Mouse (Mus musculus): ENCODE results near the gene Ufd1. TPM values are rescaled to one million over a fixed set of nuclear protein-coding genes. Genes with fewer than 3 reads are reported as not detected.

The Ufd1 gene
- polyA plus RNA-seq, 1 experiment from 2014 or later, result 119 TPM

GRCm38 (mm10) chr16:18785025-18785424, 26.6 kb upstream of the Ufd1 start:
- Histone ChIP-seq H3K36me3 (peaks cover 87% of the 10 kb centered on the region), H3K9me3 (no peaks in the 10 kb centered on the region), H3K9ac (no peak overlapping the region), H3K4me2 (no peak overlapping the region), H3K27ac (no peak overlapping the region), H3K27me3 (0 out of 2 replicates have a peak, but pooled peaks cover 1% of the 10 kb centered on the region), H3K4me1 (no peaks in the 10 kb centered on the region), H3K4me3 (no peak overlapping the region)
- WGBS, result 90% methylated on average over 7 of the region's 7 CpGs
- no peak for ATAC-seq (ENCODE audit: insufficient number of reproducible peaks, insufficient read depth, low FRiP score, low TSS enrichment, low read depth)

- H3K27ac ChIP-seq, result no peak overlapping the region
- H3K4me1 ChIP-seq, result no peaks in the 10 kb centered on the region
- no peak for ATAC-seq (ENCODE audit: insufficient number of reproducible peaks, insufficient read depth, low FRiP score, low TSS enrichment, low read depth)
- no peak overlapping the region for H3K9ac ChIP-seq
- 91% methylated on average over 1 of the region's 1 CpGs for WGBS
- H3K9me3 ChIP-seq, result no peaks in the 10 kb centered on the region
- no peaks in the 10 kb centered on the region for H3K27me3 ChIP-seq
- no peak overlapping the region for H3K4me2 ChIP-seq
- peaks cover 89% of the 10 kb centered on the region for H3K36me3 ChIP-seq
- H3K4me3 ChIP-seq, result no peak overlapping the region
Measured at GRCm38 (mm10) chr16:18785485-18785884, 26.1 kb upstream of the Ufd1 start.

DNA sequence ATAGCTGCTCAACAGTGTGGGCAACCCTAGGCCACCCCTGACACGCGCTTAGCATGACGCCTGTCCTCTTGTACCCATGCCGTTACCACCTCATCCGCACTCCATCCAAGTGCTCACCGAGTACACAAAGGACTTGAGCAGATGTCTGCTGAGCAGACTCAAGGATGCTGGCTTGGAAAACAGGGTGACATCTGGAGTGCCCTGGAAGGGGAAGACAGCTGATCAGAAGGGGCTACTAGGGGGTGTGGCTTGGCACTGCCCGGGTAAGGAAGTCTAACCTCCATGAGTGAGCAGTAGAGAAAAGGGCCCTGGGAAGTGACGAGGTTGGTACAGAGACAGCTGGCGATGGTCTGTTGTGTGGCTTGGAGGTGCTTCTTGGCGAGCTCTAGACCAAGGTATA, 24.9 kb upstream of the Ufd1 start:
- no peak overlapping the region for H3K27ac ChIP-seq
- no peak overlapping the region for H3K4me2 ChIP-seq
- no peak for ATAC-seq (ENCODE audit: insufficient number of reproducible peaks, insufficient read depth, low FRiP score, low TSS enrichment, low read depth)
- H3K4me1 ChIP-seq, result no peaks in the 10 kb centered on the region
- 93% methylated on average over 10 of the region's 10 CpGs for WGBS
- no peak overlapping the region for H3K9ac ChIP-seq
- peaks cover 91% of the 10 kb centered on the region for H3K36me3 ChIP-seq
- H3K4me3 ChIP-seq, result no peak overlapping the region
- H3K9me3 ChIP-seq, result no peaks in the 10 kb centered on the region
- no peaks in the 10 kb centered on the region for H3K27me3 ChIP-seq

DNA sequence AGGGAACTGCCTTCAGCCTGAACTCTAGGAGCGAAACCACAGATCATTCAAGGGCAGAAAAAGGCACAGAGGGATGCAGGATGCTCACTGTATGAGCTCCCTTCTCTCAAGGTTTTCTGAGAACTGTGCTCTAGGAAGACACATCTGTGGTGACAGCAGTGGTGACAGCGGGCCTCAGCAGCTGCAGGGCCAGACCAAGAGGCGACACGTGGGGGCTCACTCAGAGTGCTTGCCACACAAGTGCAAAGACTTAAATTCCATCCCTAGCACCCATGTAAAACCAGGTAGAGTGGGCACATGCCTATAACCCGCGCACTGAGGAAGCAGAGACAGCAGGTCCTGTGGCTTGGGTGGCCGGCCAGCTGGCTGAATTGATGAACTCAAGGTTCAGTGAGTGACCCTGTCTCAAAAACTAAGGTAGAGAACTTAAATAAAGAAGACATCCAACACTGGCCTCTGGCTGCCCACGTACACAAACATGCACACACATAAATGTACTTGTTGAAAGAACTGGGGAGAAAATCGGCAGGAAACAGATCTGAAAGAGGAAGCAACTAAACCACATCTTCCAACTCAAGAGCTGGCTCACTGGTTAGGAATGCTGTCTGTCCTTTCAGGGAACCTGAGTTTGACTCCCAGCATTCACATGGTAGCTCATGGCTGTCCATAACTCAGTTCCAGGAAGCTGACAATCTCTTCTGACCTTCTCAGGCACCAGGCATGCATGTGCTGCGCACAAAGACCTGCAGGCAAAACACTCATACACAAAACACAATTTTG, 22.8 kb upstream of the Ufd1 start:
- peaks cover 91% of the 10 kb centered on the region for H3K36me3 ChIP-seq
- 90% methylated on average over 10 of the region's 10 CpGs for WGBS

GRCm38 (mm10) chr16:18795223-18795899, 16.2 kb upstream of the Ufd1 start:
- WGBS, result 92% methylated on average over 11 of the region's 11 CpGs
- no peak overlapping the region for H3K4me3 ChIP-seq
- H3K27me3 ChIP-seq, result no peaks in the 10 kb centered on the region
- no peak overlapping the region for H3K4me2 ChIP-seq
- H3K36me3 ChIP-seq, result peaks cover 95% of the 10 kb centered on the region
- H3K9me3 ChIP-seq, result no peaks in the 10 kb centered on the region
- no peak for ATAC-seq (ENCODE audit: insufficient number of reproducible peaks, insufficient read depth, low FRiP score, low TSS enrichment, low read depth)
- no peak overlapping the region for H3K9ac ChIP-seq
- no peak overlapping the region for H3K27ac ChIP-seq
- no peaks in the 10 kb centered on the region for H3K4me1 ChIP-seq

More for the DNA sequence above, 22.8 kb upstream of the Ufd1 start:
- Histone ChIP-seq H3K4me1 (no peaks in the 10 kb centered on the region), H3K9ac (no peak overlapping the region), H3K4me2 (no peak overlapping the region), H3K9me3 (no peaks in the 10 kb centered on the region), H3K27me3 (no peaks in the 10 kb centered on the region), H3K4me3 (no peak overlapping the region), H3K27ac (no peak overlapping the region)
- ATAC-seq (ENCODE audit: insufficient number of reproducible peaks, insufficient read depth, low FRiP score, low TSS enrichment, low read depth), result no peak

DNA sequence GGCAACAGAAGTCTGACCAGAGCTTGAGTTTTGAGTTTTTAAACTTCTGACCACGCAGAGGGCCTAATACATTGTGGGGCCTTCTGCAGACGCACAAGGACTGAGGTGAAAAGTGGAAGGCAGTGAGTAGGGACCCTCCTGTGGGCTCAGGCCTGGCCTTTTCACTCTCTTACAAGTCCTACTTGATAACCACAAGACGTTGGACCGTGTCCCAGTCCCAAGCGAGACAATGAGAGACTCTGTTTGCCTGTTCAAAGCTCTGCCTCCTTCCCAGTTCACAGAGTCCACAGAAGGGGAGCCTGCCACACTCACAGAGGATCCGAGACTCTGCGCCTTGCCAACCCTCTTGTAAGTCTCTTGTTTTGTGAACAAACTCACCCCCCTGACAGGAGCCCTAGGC, 14.9 kb upstream of the Ufd1 start:
- no peak for ATAC-seq (ENCODE audit: insufficient number of reproducible peaks, insufficient read depth, low FRiP score, low TSS enrichment, low read depth)
- H3K4me2 ChIP-seq, result no peak overlapping the region
- H3K4me1 ChIP-seq, result no peaks in the 10 kb centered on the region
- H3K36me3 ChIP-seq, result peaks cover 95% of the 10 kb centered on the region
- H3K27me3 ChIP-seq, result no peaks in the 10 kb centered on the region
- no peaks in the 10 kb centered on the region for H3K9me3 ChIP-seq
- WGBS, result 80% methylated on average over 7 of the region's 7 CpGs
- H3K9ac ChIP-seq, result peak overlapping the region; percentile 54; the same call in 1 of the 2 replicates
- no peak overlapping the region for H3K4me3 ChIP-seq
- H3K27ac ChIP-seq, result no peak overlapping the region; the same call in 1 of the 2 replicates

- no peaks in the 10 kb centered on the region for H3K27me3 ChIP-seq
- H3K4me1 ChIP-seq, result no peaks in the 10 kb centered on the region
- no peak for ATAC-seq (ENCODE audit: insufficient number of reproducible peaks, insufficient read depth, low FRiP score, low TSS enrichment, low read depth)
- no peak overlapping the region for H3K4me2 ChIP-seq
- 83% methylated on average over 5 of the region's 5 CpGs for WGBS
- H3K9me3 ChIP-seq, result no peaks in the 10 kb centered on the region
- H3K36me3 ChIP-seq, result peaks cover 86% of the 10 kb centered on the region
- no peak overlapping the region for H3K9ac ChIP-seq
- H3K4me3 ChIP-seq, result no peak overlapping the region
- H3K27ac ChIP-seq, result no peak overlapping the region
Measured at GRCm38 (mm10) chr16:18798151-18798550, 13.4 kb upstream of the Ufd1 start.

GRCm38 (mm10) chr16:18798841-18799240, 12.7 kb upstream of the Ufd1 start:
- H3K9ac ChIP-seq, result no peak overlapping the region
- H3K36me3 ChIP-seq, result peaks cover 82% of the 10 kb centered on the region

DNA sequence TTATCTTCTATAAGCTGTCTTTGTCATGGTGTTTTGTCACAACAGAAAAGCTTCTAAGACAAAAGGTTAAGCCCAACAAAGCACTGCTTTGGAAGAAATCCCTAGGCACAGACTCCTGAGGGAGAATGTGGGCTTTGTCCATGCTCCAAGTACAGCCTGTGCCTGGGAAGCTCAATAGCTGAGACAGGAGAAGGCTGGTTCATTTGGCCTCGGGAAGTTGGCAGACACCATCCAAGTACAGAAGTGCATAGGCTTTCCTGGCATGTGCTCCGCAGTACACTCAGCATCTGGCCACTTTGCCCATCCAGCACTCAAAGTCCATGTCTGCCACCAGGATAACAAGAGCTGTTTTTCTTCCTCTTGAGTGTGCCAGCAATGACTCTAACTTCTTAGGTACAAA, 5.8 kb upstream of the Ufd1 start:
- H3K9me3 ChIP-seq, result no peaks in the 10 kb centered on the region
- H3K36me3 ChIP-seq, result peaks cover 59% of the 10 kb centered on the region
- no peak overlapping the region for H3K4me3 ChIP-seq
- no peaks in the 10 kb centered on the region for H3K27me3 ChIP-seq
- WGBS, result 98% methylated on average over 2 of the region's 2 CpGs
- H3K27ac ChIP-seq, result no peak overlapping the region
- H3K4me1 ChIP-seq, result peaks cover 4% of the 10 kb centered on the region; the same call in 1 of the 2 replicates
- H3K4me2 ChIP-seq, result no peak overlapping the region
- ATAC-seq (ENCODE audit: insufficient number of reproducible peaks, insufficient read depth, low FRiP score, low TSS enrichment, low read depth), result no peak
- no peak overlapping the region for H3K9ac ChIP-seq

More at GRCm38 (mm10) chr16:18798841-18799240, 12.7 kb upstream of the Ufd1 start:
- WGBS, result 65% methylated on average over 2 of the region's 2 CpGs
- Histone ChIP-seq H3K4me2 (no peak overlapping the region), H3K9me3 (no peaks in the 10 kb centered on the region), H3K27ac (no peak overlapping the region), H3K4me1 (no peaks in the 10 kb centered on the region), H3K4me3 (no peak overlapping the region), H3K27me3 (no peaks in the 10 kb centered on the region)
- no peak for ATAC-seq (ENCODE audit: insufficient number of reproducible peaks, insufficient read depth, low FRiP score, low TSS enrichment, low read depth)

DNA sequence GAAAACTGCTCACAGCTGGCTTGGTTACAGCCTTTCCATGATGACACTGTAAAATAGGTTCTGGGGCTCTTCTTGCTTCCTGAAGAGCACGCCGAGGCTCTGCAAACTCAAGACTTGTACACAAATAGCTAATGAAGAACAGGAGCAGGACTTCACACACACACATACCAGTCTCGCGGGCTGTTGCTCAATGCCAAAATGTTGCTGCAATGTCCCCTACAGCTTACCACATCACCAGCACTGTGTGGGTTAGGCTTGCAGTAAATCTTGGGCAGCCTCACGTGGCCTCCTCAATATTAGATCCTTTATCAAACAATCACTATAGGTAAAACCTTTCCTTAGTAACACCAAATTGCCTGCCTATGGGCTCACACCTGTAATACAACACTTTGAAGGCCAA, 2.6 kb upstream of the Ufd1 start:
- Histone ChIP-seq H3K27me3 (no peaks in the 10 kb centered on the region), H3K36me3 (peaks cover 43% of the 10 kb centered on the region), H3K4me2 (no peak overlapping the region), H3K4me1 (peaks cover 21% of the 10 kb centered on the region), H3K9me3 (no peaks in the 10 kb centered on the region), H3K9ac (0 out of 2 replicates have a peak overlapping the region, but pooled peaks have one; percentile 21), H3K27ac (no peak overlapping the region), H3K4me3 (no peak overlapping the region)
- no peak for ATAC-seq (ENCODE audit: insufficient number of reproducible peaks, insufficient read depth, low FRiP score, low TSS enrichment, low read depth)
- 85% methylated on average over 5 of the region's 5 CpGs for WGBS

DNA sequence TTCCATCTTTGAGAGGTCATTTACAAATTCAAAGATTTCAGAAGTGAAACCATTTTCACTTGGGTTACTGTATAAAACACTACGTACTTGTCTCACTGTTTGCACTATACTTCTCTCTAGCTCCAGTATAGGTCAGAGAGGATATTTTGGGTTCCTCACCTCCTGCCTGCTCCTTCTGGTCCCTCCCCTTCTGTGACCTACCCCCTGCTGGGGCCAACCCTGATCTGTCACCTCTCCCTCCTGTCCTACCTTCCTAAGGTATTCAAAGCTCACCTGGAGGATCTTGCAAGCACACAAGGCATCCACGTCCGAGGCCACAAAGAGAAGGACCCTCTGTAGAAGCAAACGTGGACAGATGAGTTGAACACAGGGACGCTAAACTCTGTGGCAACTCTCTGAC, 547 bp upstream of the Ufd1 start:
- no peak overlapping the region for H3K27ac ChIP-seq
- peaks cover 21% of the 10 kb centered on the region for H3K4me1 ChIP-seq
- H3K9me3 ChIP-seq, result no peaks in the 10 kb centered on the region
- peak overlapping the region; percentile 80 for H3K4me3 ChIP-seq
- 8% methylated on average over 5 of the region's 5 CpGs for WGBS
- H3K27me3 ChIP-seq, result no peaks in the 10 kb centered on the region
- H3K36me3 ChIP-seq, result peaks cover 41% of the 10 kb centered on the region
- H3K9ac ChIP-seq, result peak overlapping the region; percentile 91
- peak overlapping the region; percentile 85 for H3K4me2 ChIP-seq
- peak; percentile 4; the same call in 1 of the 2 replicates for ATAC-seq (ENCODE audit: insufficient number of reproducible peaks, insufficient read depth, low FRiP score, low TSS enrichment, low read depth)

Measured in embryonic facial prominence, embryonic 13.5 days (tissue).